17 mouse cellular contexts compared by ENCODE assay signal in the genomic region with DNA sequence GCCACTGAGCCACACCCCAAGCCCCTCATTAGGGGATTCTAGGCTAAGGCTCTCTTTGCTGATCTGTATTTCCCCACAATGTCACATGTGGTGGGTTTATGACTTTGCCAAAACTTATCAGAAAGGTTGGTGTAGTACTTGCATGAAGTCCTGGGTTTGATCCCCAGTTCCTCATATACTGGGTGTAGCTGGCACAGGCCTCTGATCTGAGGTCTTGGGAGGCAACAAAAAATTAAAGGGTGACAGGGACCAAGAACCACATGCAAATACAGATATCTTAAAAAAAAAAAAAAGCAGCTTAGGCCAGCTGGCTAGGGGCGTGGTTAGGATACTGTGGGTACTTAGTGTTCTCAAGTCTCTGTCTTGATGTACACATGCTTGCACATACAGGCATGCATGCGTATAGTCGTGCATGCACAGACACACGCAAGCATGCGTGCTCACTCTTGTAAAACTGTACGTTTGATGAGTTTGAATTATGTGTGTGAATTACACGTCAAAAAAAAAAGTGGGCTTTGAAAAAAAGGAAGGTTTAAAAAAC. TPM values are rescaled to one million over a fixed set of nuclear protein-coding genes. Genes with fewer than 3 reads are reported as not detected.
A peak's percentile ranks its signal among the peaks of the same experiment; 100 is the strongest.
DNase-seq lines count a peak whose midpoint lies in the region; ATAC-seq lines count a peak whose summit lies in the region.
"Had no signal": no experiment of that assay in that cellular context is flagged by ENCODE, and none has a peak within 500 bp of the region (broad histone marks: within the 10 kb centered on the region; RNA-seq: fewer than 3 reads in every experiment).

No protein-coding gene starts in this region.

- DNase-seq in hindbrain, embryonic 10.5 days (ENCODE audit: low spot score) = no peak
- peak; percentile 40 for DNase-seq in c-Kit-positive CD71-positive TER-119-positive erythroid progenitor cells, embryonic 14.5 days (ENCODE audit: low spot score)
- peak; percentile 87 to 88 for DNase-seq in spleen, postnatal 36 days (ENCODE audit: low spot score in 2 of 2)
- DNase-seq in frontal cortex, adult 2 months (ENCODE audit: extremely low spot score in 1 of 2, low spot score in 1 of 2) = no peak
- DNase-seq in testis, postnatal 14 days (ENCODE audit: low spot score) = no peak
- DNase-seq: cerebellum, adult 9-10 months; gastrocnemius, postnatal 14 days; kidney, adult 2 months; lung, embryonic 14.5 days; right cerebral cortex, postnatal 25 days had no signal

- H3K4me1 ChIP-seq in hindbrain, embryonic 13.5 days (replicated peaks) = no peaks in the 10 kb centered on the region
- H3K4me1 ChIP-seq in hindbrain, embryonic 10.5 days (replicated peaks) = peaks cover under 1% of the 10 kb centered on the region; the same call in 1 of the 2 replicates
- H3K4me1 ChIP-seq in hindbrain, embryonic 12.5 days = no peaks in the 10 kb centered on the region
- H3K4me1 ChIP-seq: forebrain, embryonic 12.5 days; heart, embryonic 13.5 days; midbrain, embryonic 13.5 days; neural tube, embryonic 12.5 days had no signal

- peak overlapping the region; percentile 24; the same call in 1 of the 2 replicates for H3K9ac ChIP-seq in hindbrain, embryonic 13.5 days
- no peak overlapping the region for H3K9ac ChIP-seq in hindbrain, embryonic 12.5 days
- H3K9ac ChIP-seq: forebrain, embryonic 12.5 days; heart, embryonic 13.5 days; lung, embryonic 14.5 days; midbrain, embryonic 13.5 days; neural tube, embryonic 12.5 days had no signal

- H3K4me3 ChIP-seq in hindbrain, embryonic 13.5 days = no peak overlapping the region
- no peak overlapping the region for H3K4me3 ChIP-seq in hindbrain, embryonic 10.5 days
- H3K4me3 ChIP-seq in hindbrain, embryonic 12.5 days = no peak overlapping the region
- H3K4me3 ChIP-seq: forebrain, embryonic 12.5 days; heart, embryonic 13.5 days; midbrain, embryonic 13.5 days; neural tube, embryonic 12.5 days had no signal

- H3K9me3 ChIP-seq in hindbrain, embryonic 13.5 days = no peaks in the 10 kb centered on the region
- H3K9me3 ChIP-seq in hindbrain, embryonic 10.5 days = no peaks in the 10 kb centered on the region
- H3K9me3 ChIP-seq in hindbrain, embryonic 12.5 days (replicated peaks) = no peaks in the 10 kb centered on the region
- H3K9me3 ChIP-seq: forebrain, embryonic 12.5 days; heart, embryonic 13.5 days; midbrain, embryonic 13.5 days; neural tube, embryonic 12.5 days had no signal

- no peak overlapping the region for H3K27ac ChIP-seq in hindbrain, embryonic 13.5 days
- H3K27ac ChIP-seq in hindbrain, embryonic 10.5 days = no peak overlapping the region
- H3K27ac ChIP-seq in hindbrain, embryonic 12.5 days = no peak overlapping the region
- H3K27ac ChIP-seq: forebrain, embryonic 12.5 days; heart, embryonic 13.5 days; midbrain, embryonic 13.5 days; neural tube, embryonic 12.5 days had no signal

- H3K36me3 ChIP-seq in hindbrain, embryonic 13.5 days = no peaks in the 10 kb centered on the region
- no peaks in the 10 kb centered on the region for H3K36me3 ChIP-seq in hindbrain, embryonic 10.5 days
- H3K36me3 ChIP-seq in hindbrain, embryonic 12.5 days = no peaks in the 10 kb centered on the region
- H3K36me3 ChIP-seq: forebrain, embryonic 12.5 days; heart, embryonic 13.5 days; midbrain, embryonic 13.5 days; neural tube, embryonic 12.5 days had no signal

- H3K4me2 ChIP-seq in hindbrain, embryonic 13.5 days = no peak overlapping the region
- no peak overlapping the region for H3K4me2 ChIP-seq in hindbrain, embryonic 12.5 days (replicated peaks)
- H3K4me2 ChIP-seq: forebrain, embryonic 12.5 days; heart, embryonic 13.5 days; lung, embryonic 14.5 days; midbrain, embryonic 13.5 days; neural tube, embryonic 12.5 days had no signal

- no peak for ATAC-seq in hindbrain, embryonic 13.5 days (ENCODE audit: low FRiP score)
- peak; percentile 20; the same call in 1 of the 2 replicates for ATAC-seq in megakaryocyte progenitor cell, adult 5-6 weeks (replicated peaks; ENCODE audit: poor library complexity)
- no peak for ATAC-seq in hindbrain, embryonic 12.5 days (ENCODE audit: low FRiP score)
- ATAC-seq: midbrain, embryonic 13.5 days had no signal

- H3K27me3 ChIP-seq in hindbrain, embryonic 13.5 days = peaks cover 23% of the 10 kb centered on the region
- 0 out of 2 replicates have a peak, but pooled peaks cover 4% of the 10 kb centered on the region for H3K27me3 ChIP-seq in hindbrain, embryonic 10.5 days (ENCODE audit: insufficient read depth, poor library complexity, severe bottlenecking)
- H3K27me3 ChIP-seq in hindbrain, embryonic 12.5 days = no peaks in the 10 kb centered on the region
- H3K27me3 ChIP-seq: forebrain, embryonic 12.5 days; neural tube, embryonic 12.5 days had no signal

- 86% methylated on average over 7 of the region's 7 CpGs for WGBS in hindbrain, embryonic 13.5 days
- 87% methylated on average over 7 of the region's 7 CpGs for WGBS in hindbrain, embryonic 10.5 days
- 89% methylated on average over 7 of the region's 7 CpGs for WGBS in hindbrain, embryonic 12.5 days

RNA-seq across cellular contexts. Expression of gene Elof1, which starts 6.2 kb away (rescaled TPM):
- 179 and 185 TPM in 2 replicates for polyA plus RNA-seq in hindbrain, embryonic 13.5 days (2015; fragmentation: Nextera tagmentation; extraction: Ambion mirVana)
- polyA plus RNA-seq in hindbrain, embryonic 10.5 days (2016; fragmentation: Nextera tagmentation; extraction: Ambion mirVana) = 250 and 261 TPM in 2 replicates
- total RNA-seq in megakaryocyte progenitor cell, adult 5-6 weeks (2015) = 106 and 124 TPM in 2 replicates
- total RNA-seq in megakaryocyte progenitor cell, adult 5-6 weeks (2017) = 43.6 and 49.6 TPM in 2 replicates
- 107 and 121 TPM in 2 replicates for polyA plus RNA-seq in frontal cortex, adult 2 months (2012; rRNA removed)
- 161 and 177 TPM in 2 replicates for polyA plus RNA-seq in hindbrain, embryonic 12.5 days (2016; fragmentation: Nextera tagmentation; extraction: Ambion mirVana)

RNA-seq across cellular contexts. Expression of gene Acp5, which starts 12.4 kb away (rescaled TPM):
- polyA plus RNA-seq in hindbrain, embryonic 13.5 days (2015; fragmentation: Nextera tagmentation; extraction: Ambion mirVana) = 0.82 and 0.98 TPM in 2 replicates
- polyA plus RNA-seq in hindbrain, embryonic 10.5 days (2016; fragmentation: Nextera tagmentation; extraction: Ambion mirVana) = 20.9 and 23.7 TPM in 2 replicates
- total RNA-seq in megakaryocyte progenitor cell, adult 5-6 weeks (2015) = 3.3 and 4.1 TPM in 2 replicates
- 2.9 and 5.3 TPM in 2 replicates for total RNA-seq in megakaryocyte progenitor cell, adult 5-6 weeks (2017)
- 0.60 and 1.6 TPM in 2 replicates for polyA plus RNA-seq in frontal cortex, adult 2 months (2012; rRNA removed)
- polyA plus RNA-seq in hindbrain, embryonic 12.5 days (2016; fragmentation: Nextera tagmentation; extraction: Ambion mirVana) = 8.3 and 9.8 TPM in 2 replicates

RNA-seq across cellular contexts. Expression of gene Cnn1, which starts 24.1 kb away (rescaled TPM):
- polyA plus RNA-seq in hindbrain, embryonic 13.5 days (2015; fragmentation: Nextera tagmentation; extraction: Ambion mirVana) = 1.4 and 4.5 TPM in 2 replicates
- polyA plus RNA-seq in hindbrain, embryonic 10.5 days (2016; fragmentation: Nextera tagmentation; extraction: Ambion mirVana) = 2.4 TPM in 2 replicates
- total RNA-seq in megakaryocyte progenitor cell, adult 5-6 weeks (2015) = not detected in 2 replicates
- not detected in 2 replicates for total RNA-seq in megakaryocyte progenitor cell, adult 5-6 weeks (2017)
- polyA plus RNA-seq in frontal cortex, adult 2 months (2012; rRNA removed) = 1.4 and 2.3 TPM in 2 replicates
- 1.9 and 3.1 TPM in 2 replicates for polyA plus RNA-seq in hindbrain, embryonic 12.5 days (2016; fragmentation: Nextera tagmentation; extraction: Ambion mirVana)

RNA-seq across cellular contexts. Expression of gene Pigyl, which starts 33.5 kb away (rescaled TPM):
- 81.3 and 88.2 TPM in 2 replicates for polyA plus RNA-seq in hindbrain, embryonic 13.5 days (2015; fragmentation: Nextera tagmentation; extraction: Ambion mirVana)
- polyA plus RNA-seq in hindbrain, embryonic 10.5 days (2016; fragmentation: Nextera tagmentation; extraction: Ambion mirVana) = 55.6 and 68.3 TPM in 2 replicates
- 21.8 and 25.4 TPM in 2 replicates for total RNA-seq in megakaryocyte progenitor cell, adult 5-6 weeks (2015)
- 28.4 and 31.8 TPM in 2 replicates for total RNA-seq in megakaryocyte progenitor cell, adult 5-6 weeks (2017)
- polyA plus RNA-seq in frontal cortex, adult 2 months (2012; rRNA removed) = 93.7 and 106 TPM in 2 replicates
- 58.8 and 65.6 TPM in 2 replicates for polyA plus RNA-seq in hindbrain, embryonic 12.5 days (2016; fragmentation: Nextera tagmentation; extraction: Ambion mirVana)

RNA-seq across cellular contexts. Expression of gene Ecsit, which starts 37.9 kb away (rescaled TPM):
- 53.5 and 56.5 TPM in 2 replicates for polyA plus RNA-seq in hindbrain, embryonic 13.5 days (2015; fragmentation: Nextera tagmentation; extraction: Ambion mirVana)
- 42.6 and 45.5 TPM in 2 replicates for polyA plus RNA-seq in hindbrain, embryonic 10.5 days (2016; fragmentation: Nextera tagmentation; extraction: Ambion mirVana)
- total RNA-seq in megakaryocyte progenitor cell, adult 5-6 weeks (2015) = 10.1 and 12.0 TPM in 2 replicates
- total RNA-seq in megakaryocyte progenitor cell, adult 5-6 weeks (2017) = 20.8 and 24.0 TPM in 2 replicates
- 62.5 and 64.9 TPM in 2 replicates for polyA plus RNA-seq in frontal cortex, adult 2 months (2012; rRNA removed)
- 37.1 and 40.0 TPM in 2 replicates for polyA plus RNA-seq in hindbrain, embryonic 12.5 days (2016; fragmentation: Nextera tagmentation; extraction: Ambion mirVana)

Comparison
In these comparisons a context has a peak if more than half of its experiments do, and no peak if none do; other contexts are left out.
1. DNase-seq: peak in c-Kit-positive CD71-positive TER-119-positive erythroid progenitor cells, embryonic 14.5 days (single experiment) and spleen, postnatal 36 days (2 of 2); none in hindbrain, embryonic 10.5 days (single experiment), frontal cortex, adult 2 months (0 of 2) and testis, postnatal 14 days (single experiment).